Mouse (Mus musculus) c-Kit-negative CD71-positive TER-119-positive erythroid progenitor cells, embryonic 14.5 days (primary cell): Measurements from ENCODE around the gene Car8.

Source experiments
- DNase-seq: peaks from one replicate; pipeline ENCODE4 v3.0.0-alpha.2; 2013; ENCODE audit warnings: low read depth, low spot score

Gene Car8

DNA sequence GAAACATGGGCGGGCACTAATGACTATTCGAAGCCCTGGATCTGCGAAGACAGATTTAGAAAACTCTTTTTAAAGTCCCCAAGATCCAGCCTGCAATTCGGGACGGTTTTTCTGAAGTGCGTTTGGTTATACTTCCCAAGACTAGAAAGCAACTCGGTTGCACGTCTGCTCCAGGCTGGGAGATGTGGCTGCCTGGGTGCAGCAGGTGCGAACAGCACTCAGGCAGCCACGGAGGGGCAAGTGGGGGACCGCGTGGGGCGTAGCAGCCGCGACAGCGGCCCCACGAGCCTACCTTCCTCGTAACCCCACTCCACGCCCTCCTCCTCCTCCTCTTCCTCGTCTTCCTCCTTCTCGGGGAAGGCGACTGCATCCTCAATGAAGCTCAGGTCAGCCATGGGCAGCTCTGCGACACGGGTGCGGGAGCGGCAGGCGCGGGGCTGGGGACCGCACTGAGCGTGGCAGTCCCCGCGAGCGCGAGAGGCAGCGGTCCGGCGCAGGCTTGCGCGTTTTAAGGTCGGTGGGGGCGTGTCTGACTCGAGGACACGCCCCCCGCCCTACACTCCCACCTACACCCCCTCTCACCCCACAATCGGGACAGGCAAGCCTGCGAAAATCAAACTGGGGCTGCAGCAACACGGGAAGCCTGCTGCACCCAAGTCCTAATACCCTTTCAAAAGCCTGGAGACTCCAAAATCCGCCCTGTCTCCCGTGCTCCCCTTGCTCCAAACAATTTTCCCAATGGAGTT lies at the start of gene Car8:
Gene Car8 (minus strand): TSS at position 482 of the 746 bp plus-strand sequence.
- no peak for DNase-seq

DNA sequence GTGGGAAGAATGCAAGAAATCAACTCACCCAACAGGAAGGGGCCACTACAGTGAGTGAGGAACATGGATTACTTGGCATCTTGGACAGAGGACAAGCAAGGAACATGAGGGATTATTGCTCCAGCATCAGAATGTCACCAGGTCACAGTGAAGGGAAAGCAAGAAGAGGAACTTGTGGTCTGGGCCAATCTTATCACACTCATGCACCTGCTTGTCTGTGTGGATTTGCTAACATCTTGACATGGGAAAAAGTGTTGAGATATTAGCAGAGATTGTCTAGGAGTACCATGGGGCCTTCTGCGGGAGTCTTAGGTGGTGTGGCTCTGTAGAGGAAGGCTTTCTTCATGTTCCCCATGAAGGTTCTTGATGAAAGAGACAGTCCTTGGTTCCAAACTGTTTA lies 46.1 kb upstream of the Car8 start:
- no peak for DNase-seq

DNA sequence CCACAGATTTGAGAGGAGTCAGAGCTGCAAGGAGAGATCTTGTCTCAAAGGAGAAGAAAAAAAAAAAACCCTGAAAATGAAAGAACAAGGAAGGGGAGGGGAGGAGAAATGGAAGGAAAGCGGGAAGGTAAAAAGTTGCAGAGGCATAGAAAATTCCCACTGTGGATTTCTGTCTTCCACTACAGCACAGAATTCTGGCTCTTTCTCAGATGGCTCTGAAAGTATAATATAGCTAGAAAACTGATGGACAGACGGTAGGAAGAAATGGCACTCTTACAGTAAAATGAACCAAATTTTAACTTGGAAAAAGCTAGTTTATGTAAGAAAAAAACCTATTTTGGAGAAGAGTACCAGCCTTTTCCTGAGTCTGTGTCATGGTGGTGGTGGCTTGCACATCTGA lies 39.3 kb upstream of the Car8 start:
- no peak for DNase-seq

GRCm38 (mm10) chr4:8249805-8250204 lies 11.0 kb upstream of the Car8 start:
- DNase-seq: no peak

DNA sequence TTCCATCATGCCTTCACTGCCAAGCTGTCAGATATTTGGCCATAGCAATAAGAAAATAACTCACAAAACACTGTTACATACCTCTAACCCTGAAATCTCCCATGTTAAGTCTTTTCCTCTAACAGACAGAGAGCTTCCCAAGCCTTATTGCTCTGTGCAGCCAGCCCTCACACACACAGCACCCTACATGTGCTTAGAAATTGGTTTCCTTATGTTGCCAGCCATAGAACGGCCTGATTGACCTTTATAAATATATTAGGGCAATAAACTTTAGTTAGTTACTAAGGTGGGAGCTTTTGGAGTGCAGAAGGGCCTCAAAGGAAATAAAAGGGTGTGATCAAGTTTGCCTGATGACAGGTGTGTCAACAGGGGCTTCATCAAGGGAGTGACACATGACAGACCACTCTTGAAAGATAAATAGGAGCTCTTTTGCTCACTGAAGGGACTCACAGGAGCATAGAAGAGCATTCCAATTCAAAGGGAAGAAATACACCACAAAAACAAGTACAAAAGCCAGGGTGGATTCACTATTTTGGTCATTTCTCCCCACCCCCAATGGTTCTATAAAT lies 6.7 kb upstream of the Car8 start:
- no peak for DNase-seq

- no peak for DNase-seq
These were observed 6.2 kb upstream of the Car8 start for GRCm38 (mm10) chr4:8245062-8245461.

DNA sequence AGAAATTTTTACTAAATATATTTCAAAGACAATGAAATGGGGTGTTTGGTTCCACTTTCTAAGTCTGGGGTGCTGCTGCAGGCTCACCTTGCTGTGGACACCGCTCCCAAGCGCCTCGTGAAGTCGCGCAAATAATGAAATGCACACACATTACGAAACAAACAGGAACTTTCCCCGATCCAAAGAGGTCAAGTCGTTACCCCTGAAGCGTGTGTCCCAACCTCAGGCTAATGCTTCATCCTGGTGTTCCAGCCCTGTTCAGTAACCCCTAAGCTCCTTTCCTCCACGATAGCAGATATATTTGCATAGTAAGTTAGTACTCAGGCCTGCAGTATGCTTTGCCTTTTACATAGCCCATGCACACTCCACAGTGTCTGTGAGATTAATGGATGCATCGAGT lies 858 bp upstream of the Car8 start:
- no peak for DNase-seq

GRCm38 (mm10) chr4:8239306-8239670 lies 447 bp upstream of the Car8 start:
- DNase-seq: no peak

- DNase-seq: no peak
These were observed 6.3 kb downstream of the Car8 start for GRCm38 (mm10) chr4:8232393-8233111.

DNA sequence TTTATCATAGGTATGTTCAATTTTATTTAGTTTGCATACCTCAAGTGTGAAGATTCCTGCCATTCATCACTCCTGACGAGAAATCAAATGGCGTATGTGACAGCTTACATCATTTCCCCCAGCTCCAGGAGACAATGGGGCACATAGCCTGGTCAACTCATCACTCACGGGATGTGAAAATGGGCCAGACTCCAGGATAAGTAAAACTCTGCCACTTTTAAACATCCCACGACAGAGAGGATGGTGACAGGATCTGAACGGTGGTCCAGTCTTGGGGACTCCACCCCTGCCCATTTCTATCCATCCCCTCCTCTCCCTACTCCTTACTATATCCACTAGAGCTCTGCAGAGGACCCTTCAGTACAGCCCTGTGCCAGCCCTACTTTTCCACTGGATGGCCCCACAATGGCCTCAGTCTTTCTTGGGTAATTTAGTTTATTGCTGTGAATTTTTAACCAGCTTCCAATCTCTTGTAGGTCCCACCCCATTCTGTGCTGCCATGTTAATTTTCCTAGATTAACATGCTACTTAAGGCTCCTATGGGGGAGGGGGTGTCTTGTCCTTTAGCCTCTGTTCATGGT lies 7.5 kb downstream of the Car8 start:
- DNase-seq: no peak

GRCm38 (mm10) chr4:8229661-8230298 lies 9.1 kb downstream of the Car8 start:
- DNase-seq: no peak

DNA sequence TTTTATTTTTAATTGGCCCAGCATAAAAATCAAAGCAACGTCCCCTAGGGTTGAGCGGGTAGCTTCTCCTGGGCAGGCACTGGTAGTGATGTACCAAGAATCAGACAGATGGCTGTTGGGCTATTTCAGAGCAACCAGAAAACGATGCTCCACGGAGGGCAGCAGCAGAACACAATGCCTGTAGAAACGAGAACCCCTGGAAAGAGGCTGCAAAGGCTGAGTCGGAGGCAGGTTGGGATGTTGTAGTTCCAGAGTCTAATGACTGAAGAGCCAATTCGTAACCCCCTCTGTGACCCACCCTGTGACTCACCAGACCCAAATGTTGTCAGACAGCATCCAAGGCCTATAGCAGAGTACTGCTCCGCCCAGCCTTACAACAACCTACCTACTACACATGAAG lies 19.9 kb downstream of the Car8 start:
- DNase-seq: no peak

DNA sequence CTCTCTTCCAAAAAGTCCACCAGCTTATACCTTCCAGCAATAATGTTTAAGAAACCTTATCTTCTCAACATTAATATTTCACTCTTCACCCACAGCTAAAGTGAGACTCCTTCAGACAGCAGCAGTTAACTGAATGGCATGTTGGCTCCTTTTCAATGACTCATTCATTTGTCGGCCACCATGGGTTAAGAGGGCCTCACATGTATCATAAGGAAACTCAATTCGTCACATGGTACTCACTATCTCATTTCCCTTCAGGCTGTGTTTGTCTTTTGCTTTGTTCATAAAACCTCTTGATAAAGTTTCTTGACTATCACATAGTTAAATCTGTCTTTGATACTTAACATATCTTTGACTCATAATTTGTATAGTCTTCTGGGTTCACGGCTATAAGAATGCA lies 20.8 kb downstream of the Car8 start:
- DNase-seq: no peak

DNA sequence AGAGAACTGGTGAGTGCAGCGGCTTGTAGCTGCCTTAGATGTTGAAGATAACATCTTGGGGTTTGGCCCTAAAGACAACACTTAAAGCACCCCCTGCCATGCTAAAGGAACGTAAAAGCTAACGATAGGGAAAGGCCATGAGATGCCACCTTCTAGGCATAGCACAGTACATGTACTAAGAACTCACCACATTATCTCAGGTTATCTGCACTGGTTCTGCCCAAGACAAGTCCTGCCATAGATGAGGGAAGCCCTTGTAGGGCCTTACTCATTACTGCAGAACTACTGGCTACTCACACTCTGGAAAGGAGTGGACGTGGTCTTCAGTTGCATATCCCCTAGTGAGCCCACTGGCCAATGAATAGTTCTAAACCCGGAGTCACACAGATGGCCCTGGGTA lies 21.6 kb downstream of the Car8 start:
- no peak for DNase-seq

- DNase-seq: no peak
These were observed 22.3 kb downstream of the Car8 start for GRCm38 (mm10) chr4:8216551-8216950.

- no peak for DNase-seq
These were observed 25.2 kb downstream of the Car8 start for GRCm38 (mm10) chr4:8213661-8214060.

DNA sequence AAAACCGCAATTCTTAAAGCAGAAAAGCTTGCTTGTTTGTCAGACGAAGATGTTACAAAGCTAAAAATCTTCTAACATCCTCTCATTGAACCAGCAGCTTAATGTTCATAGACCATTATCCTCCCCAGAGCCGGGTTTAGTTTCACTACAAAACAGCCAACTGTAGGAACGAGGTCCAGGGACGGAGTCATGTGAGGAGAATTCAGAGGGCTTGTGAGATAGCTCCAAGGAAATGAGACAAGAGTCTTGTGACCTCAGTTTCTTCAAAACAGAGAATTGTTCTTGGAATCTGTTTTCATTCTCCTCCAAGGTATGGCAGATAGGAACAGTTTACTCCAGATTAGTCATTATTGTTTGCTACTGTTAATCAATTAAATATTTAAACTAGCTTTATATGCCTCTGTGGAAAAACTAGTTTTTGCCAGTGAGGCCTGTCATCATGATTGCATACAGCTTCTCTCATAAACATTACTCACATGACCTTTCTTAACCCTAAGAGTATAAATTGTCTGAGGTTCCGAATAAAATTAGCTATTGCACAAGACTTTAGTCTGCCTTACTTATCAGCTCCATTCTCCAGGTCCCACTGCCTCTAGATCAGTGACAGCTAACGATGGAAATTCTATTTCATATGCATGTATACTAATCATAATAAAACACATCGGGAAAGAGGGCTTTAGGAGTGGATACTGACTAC lies 25.8 kb downstream of the Car8 start:
- DNase-seq: no peak

- DNase-seq: no peak
These were observed 28.4 kb downstream of the Car8 start for GRCm38 (mm10) chr4:8210452-8210851.

DNA sequence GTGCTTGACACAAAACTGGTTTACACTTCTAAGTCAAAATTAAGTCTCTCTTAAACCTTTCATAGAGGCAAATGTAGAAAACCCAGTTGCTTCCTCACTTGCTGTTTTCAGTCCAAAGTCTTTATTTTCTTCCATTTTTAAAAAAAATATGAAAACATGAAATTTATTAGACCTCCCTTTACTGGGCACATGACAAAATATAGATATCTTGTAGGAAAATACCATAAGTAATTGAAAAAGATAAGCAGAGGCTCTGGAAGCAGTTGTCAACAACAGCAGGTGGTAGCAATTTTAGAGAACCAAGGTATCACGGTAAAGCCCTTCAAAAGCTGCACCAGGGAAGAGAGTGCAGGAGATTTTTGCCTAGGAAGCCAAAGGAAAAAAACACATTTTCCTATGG lies 30.9 kb downstream of the Car8 start:
- DNase-seq: no peak

- no peak for DNase-seq
These were observed 31.8 kb downstream of the Car8 start for GRCm38 (mm10) chr4:8206918-8207573.

DNA sequence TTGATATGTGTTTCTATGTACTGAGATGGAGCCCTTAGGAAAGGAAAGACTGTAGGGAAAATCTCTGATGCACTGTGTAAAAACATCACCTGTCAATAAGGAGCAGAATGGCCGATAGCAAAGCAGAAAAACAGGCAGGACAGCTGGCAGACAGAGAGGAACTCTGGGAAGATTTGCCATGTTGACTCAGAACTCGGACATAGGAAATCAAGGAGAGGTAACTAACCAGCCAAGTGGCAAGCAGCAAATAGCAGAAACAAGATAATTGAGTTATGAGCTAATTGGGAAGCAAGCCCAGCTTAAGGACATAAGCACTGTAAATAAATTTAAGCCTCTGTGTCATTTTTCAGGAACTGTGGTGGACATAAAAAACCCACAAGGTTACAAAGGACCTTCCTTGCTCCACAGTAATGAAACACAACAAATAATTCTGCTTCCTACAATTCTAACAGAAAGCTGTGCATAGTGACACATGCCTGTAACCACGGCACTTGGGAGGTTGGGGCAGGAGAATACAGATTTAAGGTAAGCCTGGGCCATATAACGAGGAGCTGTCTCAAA lies 33.7 kb downstream of the Car8 start:
- DNase-seq: no peak
